Mouse (Mus musculus) kidney, adult 18-20 months (tissue): Measurements from ENCODE around the gene Plgrkt.
A peak's percentile ranks its signal among the peaks of the same experiment; 100 is the strongest.

Experiments used
- DNase-seq: peaks from one replicate; pipeline ENCODE4 v3.0.0; 2021

Plgrkt gene

DNA sequence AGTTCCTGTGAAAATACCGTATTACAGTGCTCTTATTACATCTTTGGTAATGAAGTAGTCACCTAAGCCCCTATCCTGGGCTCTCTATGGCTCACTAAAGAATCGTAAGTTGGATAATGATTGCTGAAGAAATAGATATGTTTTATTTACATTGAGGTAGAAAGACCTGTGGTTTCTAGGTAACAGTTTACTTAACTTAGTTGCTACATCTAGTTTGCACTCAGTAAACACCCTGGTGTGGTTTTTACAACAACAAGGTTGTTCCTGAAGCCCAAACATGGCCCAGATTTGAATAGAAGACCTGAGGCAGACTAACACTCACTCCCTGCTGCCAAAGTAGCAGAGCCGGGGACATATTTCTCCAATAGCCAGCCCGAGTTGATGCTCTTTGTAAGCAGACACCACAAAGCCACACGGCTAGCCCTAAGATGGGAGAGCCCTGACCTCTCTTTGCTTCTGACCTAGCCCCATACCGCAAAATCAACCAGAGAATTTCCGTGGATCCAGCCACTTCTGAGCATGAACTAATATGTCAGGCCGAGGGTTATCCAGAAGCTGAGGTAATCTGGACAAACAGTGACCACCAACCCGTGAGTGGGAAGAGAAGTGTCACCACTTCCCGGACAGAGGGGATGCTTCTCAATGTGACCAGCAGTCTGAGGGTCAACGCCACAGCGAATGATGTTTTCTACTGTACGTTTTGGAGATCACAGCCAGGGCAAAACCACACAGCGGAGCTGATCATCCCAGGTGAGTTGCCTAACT is 12.8 kb upstream of the Plgrkt start:
- DNase-seq = no peak

GRCm38 (mm10) chr19:29376382-29376781 is 9.2 kb upstream of the Plgrkt start:
- DNase-seq = no peak

GRCm38 (mm10) chr19:29374947-29375346 is 7.8 kb upstream of the Plgrkt start:
- no peak for DNase-seq

- DNase-seq = no peak
Observed at GRCm38 (mm10) chr19:29373438-29373837, 6.2 kb upstream of the Plgrkt start.

DNA sequence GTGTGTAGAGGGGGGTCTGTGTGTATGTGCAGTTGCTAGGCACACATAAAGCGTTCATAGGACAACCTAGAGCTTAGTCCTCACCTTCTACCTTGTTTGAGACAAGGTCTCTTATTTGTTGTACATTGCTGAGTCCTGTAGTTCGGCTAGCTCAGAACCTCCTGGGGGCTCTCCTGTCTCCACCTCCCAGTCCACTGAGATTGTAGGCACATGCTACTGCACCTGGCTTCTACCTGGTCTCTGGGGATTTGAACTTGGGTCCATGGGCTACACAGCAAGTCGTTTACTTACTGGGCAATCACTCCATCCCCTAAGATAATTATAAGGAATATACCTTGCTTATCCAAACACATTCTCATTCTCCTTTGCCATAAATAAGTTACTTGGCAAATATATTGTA is 5.4 kb upstream of the Plgrkt start:
- no peak for DNase-seq

DNA sequence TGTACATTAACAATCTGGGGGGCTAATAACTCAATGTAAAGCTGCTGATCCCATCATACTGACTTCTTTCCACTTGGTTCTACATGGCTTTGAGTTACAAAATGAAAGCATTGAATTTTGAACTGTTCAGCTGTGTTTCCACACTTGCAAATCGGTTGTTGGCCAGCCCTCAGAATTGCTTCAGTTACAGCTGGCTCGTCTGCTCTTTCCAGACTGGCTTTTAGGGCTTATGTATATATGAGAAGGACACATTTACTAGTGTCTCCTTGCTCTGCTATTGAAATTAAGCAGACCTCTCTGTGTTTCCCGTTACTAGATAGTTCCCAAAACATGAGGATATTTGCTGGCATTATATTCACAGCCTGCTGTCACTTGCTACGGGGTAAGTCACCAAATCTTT is 4.9 kb upstream of the Plgrkt start:
- DNase-seq = no peak

DNA sequence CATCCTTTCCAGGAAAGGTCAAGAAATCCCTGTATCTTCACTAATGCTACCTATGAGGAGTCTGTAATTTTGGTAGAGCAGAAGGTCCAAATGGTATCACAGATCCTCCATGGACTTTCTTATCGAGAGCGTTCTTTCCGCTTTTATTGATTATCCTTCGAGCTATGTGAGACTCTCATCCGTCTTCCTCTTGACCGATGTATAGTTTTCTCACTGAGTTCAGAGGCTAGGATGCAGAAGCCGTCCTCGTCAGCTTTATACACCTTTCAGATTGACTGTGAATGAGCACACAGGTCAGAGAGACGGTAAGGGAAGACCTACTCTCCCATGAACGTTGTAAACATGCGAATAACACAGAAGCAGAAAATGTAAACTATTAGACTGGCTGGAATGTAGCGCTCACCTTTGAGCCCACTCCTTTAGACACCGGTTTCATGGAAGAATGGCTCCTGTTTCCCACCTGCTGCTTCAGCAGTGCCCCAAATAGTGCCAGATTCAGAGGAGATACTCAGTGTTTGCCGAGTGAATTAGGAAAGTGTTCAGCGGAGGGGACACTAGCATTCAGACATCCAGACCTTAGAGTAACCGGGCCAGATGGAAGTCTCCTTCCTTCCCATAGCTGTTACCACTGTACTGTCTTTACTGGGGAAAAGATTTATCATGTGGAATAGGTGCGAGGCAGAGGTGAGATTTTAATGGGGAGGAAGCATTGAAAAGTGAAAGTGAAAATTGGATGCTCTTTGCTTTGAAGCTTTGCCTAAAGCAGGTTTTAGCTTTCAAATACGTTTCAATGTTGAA is 4.3 kb upstream of the Plgrkt start:
- DNase-seq = no peak

DNA sequence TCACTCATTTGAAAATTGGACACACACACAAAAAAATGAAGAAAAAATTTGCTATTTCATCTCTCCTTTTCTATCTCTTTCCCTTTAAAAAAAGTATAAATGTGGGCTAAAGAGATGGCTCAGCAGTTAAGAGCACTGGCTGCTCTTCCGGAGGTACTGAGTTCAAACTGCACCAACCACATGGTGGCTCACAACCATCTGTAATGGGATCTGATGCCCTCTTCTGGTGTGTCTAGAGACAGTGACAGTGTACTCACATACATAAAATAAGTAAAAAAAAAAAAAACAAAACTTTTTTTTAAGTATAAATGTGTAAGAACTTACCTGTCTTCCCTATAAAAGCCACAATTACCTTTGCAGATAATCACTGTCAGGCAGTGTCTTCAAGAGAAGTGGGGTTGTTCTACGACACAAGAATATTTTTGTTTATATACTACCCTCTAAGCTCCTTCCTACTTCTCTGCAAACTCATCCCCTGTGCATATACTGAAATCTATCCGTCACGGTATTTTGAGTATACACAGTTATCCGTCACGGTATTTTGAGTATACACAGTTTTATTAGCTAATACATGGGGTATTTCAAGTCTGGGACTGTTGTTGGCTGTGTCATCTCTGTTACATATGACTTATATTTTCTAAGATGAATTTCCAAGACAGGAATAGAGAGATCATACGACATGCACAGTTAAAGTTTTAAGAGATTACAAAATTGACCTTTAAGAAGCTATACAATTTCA is 3.5 kb upstream of the Plgrkt start:
- DNase-seq = no peak

DNA sequence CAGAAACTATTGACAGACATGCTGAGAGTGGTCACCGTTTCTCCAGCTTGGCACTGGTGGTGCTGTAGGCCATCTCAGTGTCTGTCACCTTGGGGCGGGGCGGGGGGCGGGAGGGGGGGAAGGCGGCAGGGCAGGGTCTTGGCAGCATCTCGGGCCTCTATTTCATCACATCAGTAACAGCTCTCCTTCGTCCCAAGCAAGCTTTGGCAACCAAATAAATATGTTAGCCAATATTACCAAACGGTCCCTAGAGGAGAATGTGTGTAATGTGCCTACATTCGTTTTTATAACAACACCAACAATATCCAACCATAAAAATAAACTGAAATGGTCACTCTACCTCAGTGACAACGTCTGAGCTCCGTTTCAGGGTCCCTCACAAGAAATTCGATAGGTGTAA is 2.9 kb upstream of the Plgrkt start:
- no peak for DNase-seq

GRCm38 (mm10) chr19:29368671-29369309 is 1.6 kb upstream of the Plgrkt start:
- DNase-seq = no peak

- no peak for DNase-seq
Observed at GRCm38 (mm10) chr19:29368041-29368440, 851 bp upstream of the Plgrkt start.

GRCm38 (mm10) chr19:29366226-29366968 is 793 bp downstream of the Plgrkt start:
- DNase-seq = no peak

GRCm38 (mm10) chr19:29365105-29365504 is 2.1 kb downstream of the Plgrkt start:
- no peak for DNase-seq

- DNase-seq = no peak
Observed at GRCm38 (mm10) chr19:29364076-29364475, 3.1 kb downstream of the Plgrkt start.

DNA sequence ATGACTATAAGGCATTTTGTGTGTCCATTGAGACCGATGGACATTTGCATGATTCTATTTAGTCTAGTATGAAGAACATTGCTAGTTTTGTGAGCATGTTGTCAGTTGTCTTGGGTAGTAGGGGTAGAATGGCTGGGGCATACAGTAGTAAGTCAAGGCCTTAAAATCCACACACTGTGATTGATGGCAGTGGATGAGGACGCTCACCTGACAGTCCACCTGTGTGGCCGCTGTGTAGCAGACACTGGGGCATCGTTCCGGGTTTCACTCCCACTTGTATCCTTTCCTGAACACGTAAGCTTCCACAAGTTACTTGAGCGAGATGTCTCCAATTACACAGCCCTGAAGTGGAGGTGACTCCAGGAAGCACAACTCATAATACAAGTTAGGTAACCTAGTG is 3.6 kb downstream of the Plgrkt start:
- no peak for DNase-seq

DNA sequence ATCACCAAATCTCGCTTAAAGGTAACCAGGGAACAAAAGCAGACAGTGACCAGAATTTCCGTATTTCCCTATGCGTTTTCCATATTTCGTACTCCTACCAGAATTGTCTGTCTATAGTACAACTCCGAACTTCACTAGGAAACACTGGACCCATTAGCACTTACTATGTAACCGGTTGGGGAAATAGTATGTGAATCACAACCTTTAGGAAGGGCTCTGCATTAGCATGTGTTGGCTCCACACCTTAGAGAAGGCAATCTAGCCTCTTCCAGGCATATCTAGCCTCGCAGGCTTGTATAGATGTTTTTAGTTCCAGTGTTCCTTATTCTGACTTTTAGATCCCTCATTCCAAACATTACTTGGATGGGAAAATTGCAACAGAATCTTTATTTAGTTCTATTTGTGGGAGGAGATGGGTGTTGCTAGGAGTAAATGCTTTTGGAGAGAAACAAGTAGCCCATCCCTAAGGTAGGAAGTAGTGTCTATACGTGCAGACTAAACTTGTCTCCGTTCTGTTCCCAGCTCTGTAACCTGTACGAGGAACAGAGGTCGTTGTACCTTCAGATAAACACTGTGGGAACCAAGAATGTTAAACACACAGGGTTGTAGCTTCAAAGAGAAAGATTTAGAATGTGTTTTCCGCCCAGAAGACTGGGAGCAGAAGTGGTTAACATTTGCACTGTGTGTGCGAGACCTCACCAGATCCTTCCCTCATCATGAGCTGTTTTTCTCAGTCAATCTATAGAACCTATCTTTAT is 4.8 kb downstream of the Plgrkt start:
- DNase-seq = no peak

DNA sequence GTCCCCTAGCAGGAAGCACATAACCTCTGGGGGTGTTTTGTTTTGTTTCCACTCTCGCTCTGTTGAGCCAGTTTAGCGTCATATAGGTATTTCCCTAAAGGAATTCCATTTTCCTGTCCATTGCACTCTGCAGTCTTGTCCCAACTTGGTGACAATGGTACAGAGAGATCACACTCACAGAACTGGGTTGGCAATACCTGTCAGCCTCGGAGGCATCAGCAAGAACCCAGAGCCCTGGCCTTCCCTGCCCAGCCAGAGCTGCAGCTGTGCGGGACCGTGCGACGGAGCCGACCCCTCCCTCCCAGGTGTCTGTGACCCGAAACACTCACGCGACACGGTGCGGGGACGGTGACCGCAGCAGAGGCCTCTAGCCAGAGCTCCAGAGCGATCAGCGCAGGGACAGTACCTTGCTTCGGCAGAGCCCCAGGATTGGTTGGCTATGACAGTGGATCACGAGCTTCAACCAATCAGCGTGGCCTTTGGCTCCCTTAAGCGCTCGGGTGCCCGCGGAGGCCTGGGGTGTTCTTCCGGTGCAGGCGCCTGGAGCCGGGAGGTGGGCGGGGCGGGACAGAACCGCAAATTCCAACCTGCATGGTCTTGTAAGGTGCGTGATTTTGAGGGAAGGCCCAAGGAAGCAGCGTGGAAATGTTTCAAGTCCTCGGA is 5.6 kb downstream of the Plgrkt start:
- DNase-seq = peak; percentile 88

- no peak for DNase-seq
Observed at GRCm38 (mm10) chr19:29360251-29360650, 6.9 kb downstream of the Plgrkt start.

- peak; percentile 40 for DNase-seq
Observed at GRCm38 (mm10) chr19:29356281-29356680, 10.9 kb downstream of the Plgrkt start.

DNA sequence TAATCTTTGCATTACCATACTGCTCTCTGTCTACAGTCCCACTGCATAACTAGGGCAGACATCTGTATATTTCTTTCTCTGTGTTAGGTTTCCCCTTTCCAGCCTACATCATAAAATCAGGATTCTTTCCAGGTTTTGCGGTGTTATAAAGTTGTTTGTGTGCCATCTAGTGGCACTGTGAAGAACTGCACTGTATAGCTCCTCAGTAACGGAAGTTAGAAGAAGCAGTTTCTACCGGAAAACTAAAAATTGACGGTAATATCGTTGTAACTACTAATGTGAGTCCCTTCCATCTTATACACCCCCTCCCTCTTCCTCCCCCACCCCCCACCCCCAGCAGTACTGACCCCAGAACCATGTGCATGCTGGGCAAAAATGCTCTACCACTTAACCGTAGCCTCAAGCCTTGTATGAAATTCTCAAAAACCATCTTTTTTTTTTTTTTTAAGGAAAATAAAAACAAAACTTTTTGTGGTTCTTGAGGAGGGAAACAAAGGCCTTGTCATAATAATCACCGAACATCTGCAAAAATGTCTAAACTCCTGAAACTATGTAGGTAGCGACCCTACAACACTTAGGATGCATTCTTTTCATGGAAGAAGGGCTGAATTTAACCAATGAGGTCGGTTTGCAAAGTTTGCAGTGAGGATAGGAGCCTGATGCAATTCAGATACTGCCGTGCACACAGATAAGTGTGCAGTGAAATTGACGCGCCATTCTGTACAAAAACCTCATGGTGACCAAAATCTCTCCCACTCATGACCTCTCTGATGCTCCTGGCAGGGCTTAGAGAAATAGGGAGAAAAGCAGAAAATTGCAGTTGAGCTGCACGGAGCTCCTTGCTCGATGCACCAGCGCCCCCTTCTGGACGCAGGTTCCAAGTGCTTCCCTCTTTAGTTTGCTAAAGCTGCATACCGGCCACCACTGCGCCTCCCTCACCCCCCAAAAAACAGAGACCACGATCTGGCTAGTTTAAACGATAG is 12.0 kb downstream of the Plgrkt start:
- peak; percentile 88 for DNase-seq
